Mouse (Mus musculus): ENCODE results near the gene Psmb7. TPM values are rescaled to one million over a fixed set of nuclear protein-coding genes. Genes with fewer than 3 reads are reported as not detected.
A peak's percentile ranks its signal among the peaks of the same experiment; 100 is the strongest.

Gene Psmb7
- polyA plus RNA-seq, 1 experiment from 2014 or later, result 162 TPM

DNA sequence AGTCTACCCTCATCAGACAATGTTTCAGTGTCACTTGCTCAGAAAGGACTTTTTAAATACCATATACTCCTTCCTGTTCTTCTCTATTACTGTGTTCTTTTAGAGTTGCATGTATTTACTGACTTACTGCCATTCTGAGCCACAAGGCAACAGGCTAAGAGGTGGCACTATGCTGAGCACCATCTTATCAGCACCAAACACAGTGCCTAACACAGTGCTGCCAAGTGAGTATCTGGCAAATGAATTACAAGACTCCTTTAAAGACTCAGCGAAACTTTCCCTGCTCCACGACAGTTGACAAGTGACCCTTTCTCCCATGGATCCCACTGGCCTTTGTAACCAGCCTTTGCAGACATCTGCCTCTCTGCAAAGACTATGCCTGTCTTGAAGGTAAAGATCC lies 13.3 kb downstream of the Psmb7 start:
- Histone ChIP-seq H3K27me3 (ENCODE audit: control insufficient read depth, insufficient read depth, low read length) (no peaks in the 10 kb centered on the region), H3K4me2 (replicated peaks; ENCODE audit: low read depth) (no peak overlapping the region), H3K9ac (ENCODE audit: low read length) (no peak overlapping the region), H3K27ac (replicated peaks) (no peak overlapping the region), H3K9me3 (ENCODE audit: control insufficient read depth, low read length) (no peaks in the 10 kb centered on the region), H3K36me3 (ENCODE audit: control insufficient read depth, insufficient read depth, low read length) (peaks cover 30% of the 10 kb centered on the region), H3K4me1 (replicated peaks; ENCODE audit: control insufficient read depth, insufficient read depth) (no peaks in the 10 kb centered on the region), H3K4me3 (ENCODE audit: low read depth, low read length) (no peak overlapping the region)
- TF ChIP-seq EP300 (optimal IDR thresholded peaks at IDR 0.05) (no peak), CTCF (IDR thresholded peaks at IDR 0.05; ENCODE audit: low read depth) (no peak)
- DNase-seq (ENCODE audit: low spot score) (no peak), ATAC-seq (ENCODE audit: low FRiP score, low TSS enrichment) (no peak)
- WGBS, result 84% methylated on average over 2 of the region's 2 CpGs

DNA sequence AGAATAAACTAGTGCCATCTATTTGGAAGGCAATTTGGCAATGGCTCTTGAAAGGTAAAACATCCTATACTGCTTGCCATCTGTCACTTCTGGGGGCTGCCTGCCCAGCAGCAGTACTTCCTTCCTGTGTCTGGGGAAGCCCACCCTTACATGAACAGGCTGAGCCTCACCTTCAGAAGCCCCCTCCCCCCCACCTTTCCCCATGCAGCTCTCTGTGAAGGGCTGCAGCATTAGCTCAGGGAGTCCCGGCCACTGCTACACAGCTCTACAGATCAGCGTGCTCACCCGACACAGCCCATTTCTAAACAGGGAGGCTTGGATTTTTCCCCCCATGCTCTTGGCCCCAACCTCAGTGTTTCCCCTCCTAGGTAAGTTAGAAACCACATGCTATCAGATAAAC lies 14.4 kb downstream of the Psmb7 start:
- no peaks in the 10 kb centered on the region for H3K9me3 ChIP-seq (ENCODE audit: control insufficient read depth, low read length)
- ATAC-seq (ENCODE audit: low FRiP score, low TSS enrichment) (no peak), DNase-seq (ENCODE audit: low spot score) (no peak)
- no peak overlapping the region for H3K9ac ChIP-seq (ENCODE audit: low read length)
- H3K27ac ChIP-seq (replicated peaks), result no peak overlapping the region
- H3K27me3 ChIP-seq (ENCODE audit: control insufficient read depth, insufficient read depth, low read length), result no peaks in the 10 kb centered on the region
- no peak overlapping the region for H3K4me3 ChIP-seq (ENCODE audit: low read depth, low read length)
- peaks cover 26% of the 10 kb centered on the region for H3K36me3 ChIP-seq (ENCODE audit: control insufficient read depth, insufficient read depth, low read length)
- WGBS, result 93% methylated on average over 3 of the region's 3 CpGs
- no peaks in the 10 kb centered on the region for H3K4me1 ChIP-seq (replicated peaks; ENCODE audit: control insufficient read depth, insufficient read depth)
- no peak overlapping the region for H3K4me2 ChIP-seq (replicated peaks; ENCODE audit: low read depth)
- TF ChIP-seq CTCF (IDR thresholded peaks at IDR 0.05; ENCODE audit: low read depth) (no peak), EP300 (optimal IDR thresholded peaks at IDR 0.05) (no peak)

DNA sequence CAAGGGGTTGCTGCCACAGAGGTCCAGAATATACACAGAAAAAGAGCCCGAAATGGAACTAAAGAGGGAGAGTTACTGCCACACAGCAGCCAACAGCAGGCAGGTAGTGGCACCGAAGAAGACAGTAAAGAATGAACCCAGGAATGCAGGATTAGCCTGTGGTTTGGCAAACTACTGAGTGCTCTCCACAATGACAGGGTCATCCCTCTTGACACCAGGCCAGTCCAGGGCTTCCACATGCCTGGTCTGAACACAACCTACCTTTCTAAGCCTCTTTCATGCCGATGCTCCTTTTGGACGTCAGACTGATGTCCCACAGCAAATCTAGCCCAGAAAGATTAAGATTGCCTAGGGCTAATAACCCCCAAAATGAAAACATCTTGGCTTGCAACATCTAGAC lies 15.1 kb downstream of the Psmb7 start:
- Histone ChIP-seq H3K9me3 (ENCODE audit: control insufficient read depth, low read length) (no peaks in the 10 kb centered on the region), H3K27me3 (ENCODE audit: control insufficient read depth, insufficient read depth, low read length) (no peaks in the 10 kb centered on the region), H3K4me3 (ENCODE audit: low read depth, low read length) (no peak overlapping the region), H3K36me3 (ENCODE audit: control insufficient read depth, insufficient read depth, low read length) (peaks cover 26% of the 10 kb centered on the region), H3K27ac (replicated peaks) (no peak overlapping the region), H3K9ac (ENCODE audit: low read length) (no peak overlapping the region), H3K4me1 (replicated peaks; ENCODE audit: control insufficient read depth, insufficient read depth) (no peaks in the 10 kb centered on the region), H3K4me2 (replicated peaks; ENCODE audit: low read depth) (no peak overlapping the region)
- DNase-seq (ENCODE audit: low spot score), result no peak
- 88% methylated on average over 4 of the region's 4 CpGs for WGBS
- TF ChIP-seq EP300 (optimal IDR thresholded peaks at IDR 0.05) (no peak), CTCF (IDR thresholded peaks at IDR 0.05; ENCODE audit: low read depth) (no peak)
- ATAC-seq (ENCODE audit: low FRiP score, low TSS enrichment), result no peak

DNA sequence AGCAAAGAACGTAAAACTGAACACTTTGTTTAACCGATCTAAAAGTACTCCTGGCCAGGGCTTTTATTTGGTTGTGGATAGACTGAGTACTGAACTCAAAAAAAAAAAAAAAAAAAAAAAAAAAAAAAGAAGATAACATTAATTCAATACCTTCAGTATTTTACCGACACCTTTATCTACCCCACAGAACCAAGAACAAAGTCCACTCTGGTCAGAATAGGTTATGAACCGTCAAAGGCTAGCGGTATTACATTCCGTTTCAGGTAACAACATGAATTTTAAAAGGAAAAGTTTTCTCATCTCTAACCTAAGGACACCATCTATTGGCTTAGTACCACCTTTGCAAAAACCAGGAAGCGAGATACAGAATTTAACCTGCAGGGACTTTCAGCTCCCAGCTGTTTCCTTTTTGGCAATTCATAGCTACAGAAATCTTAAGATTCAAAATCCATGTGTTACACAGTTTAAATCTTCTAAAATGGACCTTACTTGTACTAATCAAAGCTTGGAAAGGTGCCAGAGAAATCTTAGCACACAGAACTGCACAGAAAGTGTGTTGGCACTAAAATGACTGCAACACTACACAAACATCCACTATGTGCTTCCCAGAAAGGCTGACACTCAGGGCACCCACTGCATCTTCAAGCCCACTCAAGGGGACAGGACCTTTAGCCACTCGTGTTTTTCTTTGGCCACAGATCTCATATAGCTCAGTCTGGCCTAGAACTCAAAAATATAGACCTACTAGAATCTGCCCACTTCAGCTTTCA lies 19.9 kb downstream of the Psmb7 start:
- Histone ChIP-seq H3K27ac (replicated peaks) (0 out of 2 replicates have a peak overlapping the region, but pooled peaks have one; percentile 0), H3K27me3 (ENCODE audit: control insufficient read depth, insufficient read depth, low read length) (no peaks in the 10 kb centered on the region), H3K9ac (ENCODE audit: low read length) (no peak overlapping the region), H3K9me3 (ENCODE audit: control insufficient read depth, low read length) (no peaks in the 10 kb centered on the region), H3K4me1 (replicated peaks; ENCODE audit: control insufficient read depth, insufficient read depth) (no peaks in the 10 kb centered on the region), H3K36me3 (ENCODE audit: control insufficient read depth, insufficient read depth, low read length) (peaks cover 6% of the 10 kb centered on the region; the same call in 1 of the 2 replicates), H3K4me2 (replicated peaks; ENCODE audit: low read depth) (no peak overlapping the region), H3K4me3 (ENCODE audit: low read depth, low read length) (no peak overlapping the region)
- DNase-seq (ENCODE audit: low spot score), result no peak
- WGBS, result 67% methylated on average over 8 of the region's 8 CpGs
- peak; percentile 61; the same call in 1 of the 2 replicates for ATAC-seq (ENCODE audit: low FRiP score, low TSS enrichment)
- TF ChIP-seq EP300 (optimal IDR thresholded peaks at IDR 0.05) (no peak), CTCF (IDR thresholded peaks at IDR 0.05; ENCODE audit: low read depth) (no peak)

DNA sequence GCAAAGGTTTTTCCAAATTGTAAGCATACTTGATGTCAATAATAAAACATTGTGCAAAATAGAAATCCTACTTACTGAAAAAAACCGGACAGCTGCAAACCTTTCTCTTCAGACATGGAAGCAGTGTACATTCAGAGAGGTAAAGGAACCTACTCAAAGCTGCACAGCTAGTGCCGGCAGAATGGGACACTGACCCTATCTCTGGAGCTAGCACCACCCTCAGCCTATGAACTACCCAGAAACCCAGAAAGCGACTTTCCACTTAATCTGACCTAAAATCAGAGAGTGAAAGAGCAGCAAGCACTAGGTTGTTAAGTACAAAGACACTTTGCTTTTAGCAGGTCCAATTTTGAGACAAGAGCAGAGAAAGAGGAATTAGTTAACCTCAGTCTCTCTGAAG lies 20.5 kb downstream of the Psmb7 start:
- Histone ChIP-seq H3K36me3 (ENCODE audit: control insufficient read depth, insufficient read depth, low read length) (0 out of 2 replicates have a peak, but pooled peaks cover under 1% of the 10 kb centered on the region), H3K4me2 (replicated peaks; ENCODE audit: low read depth) (no peak overlapping the region), H3K27me3 (ENCODE audit: control insufficient read depth, insufficient read depth, low read length) (no peaks in the 10 kb centered on the region), H3K9ac (ENCODE audit: low read length) (no peak overlapping the region), H3K4me3 (ENCODE audit: low read depth, low read length) (no peak overlapping the region), H3K9me3 (ENCODE audit: control insufficient read depth, low read length) (no peaks in the 10 kb centered on the region), H3K4me1 (replicated peaks; ENCODE audit: control insufficient read depth, insufficient read depth) (no peaks in the 10 kb centered on the region), H3K27ac (replicated peaks) (no peak overlapping the region)
- TF ChIP-seq EP300 (optimal IDR thresholded peaks at IDR 0.05) (no peak), CTCF (IDR thresholded peaks at IDR 0.05; ENCODE audit: low read depth) (no peak)
- 78% methylated on average over 3 of the region's 3 CpGs for WGBS
- no peak for DNase-seq (ENCODE audit: low spot score)
- no peak; the same call in 1 of the 2 replicates for ATAC-seq (ENCODE audit: low FRiP score, low TSS enrichment)

DNA sequence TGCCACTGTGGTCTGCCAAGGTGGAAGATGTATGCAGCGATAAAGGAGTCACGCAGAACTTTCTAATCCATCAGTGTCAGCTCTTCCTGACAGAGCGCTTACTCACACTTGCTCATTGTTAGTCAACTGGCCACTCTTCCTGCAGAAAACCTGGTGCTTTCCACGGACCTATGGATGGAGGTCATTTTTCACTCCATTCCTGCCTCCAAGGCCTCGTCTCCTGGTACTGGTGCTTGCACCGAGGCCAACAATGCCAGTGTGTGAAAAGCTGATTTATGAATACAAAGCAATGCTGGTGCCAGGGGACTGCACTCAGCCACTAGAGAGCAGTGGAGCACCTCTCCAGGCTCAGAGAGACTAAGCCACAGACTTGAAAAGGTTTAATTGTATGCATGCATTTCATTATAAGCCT lies 22.3 kb downstream of the Psmb7 start:
- no peak for ATAC-seq (ENCODE audit: low FRiP score, low TSS enrichment)
- no peak overlapping the region for H3K27ac ChIP-seq (replicated peaks)
- peaks cover 6% of the 10 kb centered on the region; the same call in 1 of the 2 replicates for H3K36me3 ChIP-seq (ENCODE audit: control insufficient read depth, insufficient read depth, low read length)
- H3K27me3 ChIP-seq (ENCODE audit: control insufficient read depth, insufficient read depth, low read length), result no peaks in the 10 kb centered on the region
- H3K9me3 ChIP-seq (ENCODE audit: control insufficient read depth, low read length), result no peaks in the 10 kb centered on the region
- H3K4me3 ChIP-seq (ENCODE audit: low read depth, low read length), result no peak overlapping the region
- no peaks in the 10 kb centered on the region for H3K4me1 ChIP-seq (replicated peaks; ENCODE audit: control insufficient read depth, insufficient read depth)
- no peak overlapping the region for H3K9ac ChIP-seq (ENCODE audit: low read length)
- TF ChIP-seq CTCF (IDR thresholded peaks at IDR 0.05; ENCODE audit: low read depth), result peak; percentile 65
- no peak for TF ChIP-seq EP300 (optimal IDR thresholded peaks at IDR 0.05)
- DNase-seq (ENCODE audit: low spot score), result peak; percentile 41
- WGBS, result 56% methylated on average over 6 of the region's 6 CpGs
- H3K4me2 ChIP-seq (replicated peaks; ENCODE audit: low read depth), result no peak overlapping the region
